Mouse (Mus musculus): ENCODE results near the gene Lsm2.
A peak's percentile ranks its signal among the peaks of the same experiment; 100 is the strongest.

Lsm2 gene

DNA sequence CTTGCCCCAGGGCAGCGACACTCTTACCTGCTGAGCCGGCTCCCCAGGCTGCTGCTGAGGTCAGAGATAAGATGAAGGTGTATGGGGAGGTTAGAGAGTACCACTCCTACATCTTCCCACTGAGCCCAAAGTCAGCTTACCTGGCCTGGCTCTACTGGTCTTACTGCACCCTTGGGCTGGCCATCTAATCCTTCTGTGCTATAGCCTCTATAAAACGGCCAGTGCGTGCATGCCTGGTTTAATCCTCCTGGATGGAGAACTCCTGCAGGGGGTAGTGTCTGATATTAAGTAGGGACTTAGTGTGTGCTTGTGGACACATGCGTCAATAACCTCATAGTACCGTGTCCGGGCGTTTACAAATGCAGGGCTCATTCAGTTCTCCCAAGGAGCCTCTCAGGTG lies 38.9 kb downstream of the Lsm2 start:
- TF ChIP-seq GATA4 (IDR thresholded peaks at IDR 0.05; ENCODE audit: insufficient replicate concordance, low read length), result no peak

- TF ChIP-seq GATA4 (IDR thresholded peaks at IDR 0.05; ENCODE audit: insufficient replicate concordance, low read length), result peak; percentile 36; the same call in 1 of the 2 replicates
Observed at GRCm38 (mm10) chr17:35021163-35021808, 39.6 kb downstream of the Lsm2 start.

GRCm38 (mm10) chr17:35021842-35022477 lies 40.3 kb downstream of the Lsm2 start:
- TF ChIP-seq GATA4 (IDR thresholded peaks at IDR 0.05; ENCODE audit: insufficient replicate concordance, low read length), result peak; percentile 100

- TF ChIP-seq GATA4 (IDR thresholded peaks at IDR 0.05; ENCODE audit: insufficient replicate concordance, low read length), result no peak
Observed at GRCm38 (mm10) chr17:35022541-35023060, 40.9 kb downstream of the Lsm2 start.

DNA sequence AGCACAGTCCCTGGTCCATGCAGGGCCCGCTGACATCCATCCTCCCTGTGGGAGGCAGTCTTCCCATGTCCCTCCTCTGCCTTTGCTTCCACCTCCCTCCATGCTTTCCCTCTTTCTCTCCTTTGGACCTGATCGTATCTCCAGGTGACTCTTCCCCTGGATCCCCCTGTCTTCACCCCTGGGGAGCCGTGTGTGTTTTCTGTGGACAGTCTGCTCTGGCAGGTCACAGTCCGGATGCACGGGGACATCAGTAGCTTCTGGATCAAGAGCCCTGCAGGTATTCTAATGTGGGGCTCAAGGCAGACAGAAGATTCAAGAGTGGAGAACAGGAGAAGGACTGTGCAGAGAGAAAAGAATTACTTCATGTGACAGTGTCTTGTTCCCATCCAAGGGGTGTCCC lies 41.6 kb downstream of the Lsm2 start:
- TF ChIP-seq GATA4 (IDR thresholded peaks at IDR 0.05; ENCODE audit: insufficient replicate concordance, low read length), result no peak

- no peak for TF ChIP-seq GATA4 (IDR thresholded peaks at IDR 0.05; ENCODE audit: insufficient replicate concordance, low read length)
Observed at GRCm38 (mm10) chr17:35023756-35024155, 42.1 kb downstream of the Lsm2 start.

GRCm38 (mm10) chr17:35024261-35024660 lies 42.6 kb downstream of the Lsm2 start:
- TF ChIP-seq GATA4 (IDR thresholded peaks at IDR 0.05; ENCODE audit: insufficient replicate concordance, low read length), result no peak

DNA sequence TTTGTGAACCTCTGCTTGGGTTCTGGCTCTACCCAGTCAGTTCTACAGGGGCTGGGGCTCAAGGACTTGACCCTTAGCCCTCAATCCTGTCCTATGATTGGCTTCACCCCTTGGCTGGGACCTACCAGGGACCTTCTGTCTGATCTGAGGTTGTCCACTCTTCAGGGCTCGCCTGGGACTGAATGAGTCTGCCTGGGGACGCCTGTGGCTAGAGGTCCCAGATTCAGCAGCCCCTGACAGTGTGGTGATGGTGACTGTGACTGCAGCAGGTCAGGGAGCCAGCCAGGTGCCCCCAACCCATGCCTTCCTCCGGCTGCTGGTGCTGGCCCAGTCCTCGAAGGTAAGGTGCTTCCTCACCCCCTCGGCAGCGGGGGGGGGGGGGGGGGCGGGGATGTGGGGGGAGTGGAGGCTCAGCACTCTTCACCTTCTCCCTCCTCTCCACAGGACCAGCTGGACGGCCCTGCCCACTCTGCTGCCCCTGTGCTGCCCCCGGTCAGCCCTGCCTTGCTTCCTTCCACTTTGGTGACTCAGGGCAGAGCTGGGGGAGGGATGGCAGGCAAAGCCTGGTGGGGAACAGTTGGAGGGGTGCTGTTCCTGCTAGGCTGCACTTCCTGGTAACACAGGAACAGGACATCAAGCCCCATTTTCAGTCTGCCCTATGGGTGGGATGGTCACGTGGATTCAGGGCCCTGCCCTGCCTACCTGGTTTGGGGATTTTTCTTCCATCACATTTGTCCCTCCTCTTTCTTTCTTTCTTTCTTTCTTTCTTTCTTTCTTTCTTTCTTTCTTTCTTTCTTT lies 43.2 kb downstream of the Lsm2 start:
- TF ChIP-seq GATA4 (IDR thresholded peaks at IDR 0.05; ENCODE audit: insufficient replicate concordance, low read length), result no peak

DNA sequence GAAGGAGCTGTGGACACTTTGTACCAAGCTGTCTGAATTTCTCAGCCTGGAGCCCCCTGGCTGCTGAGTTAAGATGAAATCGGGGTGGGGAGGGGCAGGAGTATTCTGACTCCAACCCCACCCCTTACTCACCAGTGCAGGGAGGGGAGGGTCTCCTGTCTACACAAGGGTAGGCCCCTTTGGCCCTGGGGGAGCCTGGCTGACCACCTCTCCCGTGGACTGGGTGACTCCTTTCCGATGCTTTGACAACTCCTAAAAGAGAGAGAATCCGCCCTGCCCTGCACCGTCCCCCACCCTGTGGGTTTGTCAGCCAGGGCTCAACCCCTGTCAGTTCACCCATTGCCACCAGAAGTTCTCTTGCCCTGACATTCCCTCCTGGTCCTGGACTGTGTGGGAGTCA lies 44.5 kb downstream of the Lsm2 start:
- no peak for TF ChIP-seq GATA4 (IDR thresholded peaks at IDR 0.05; ENCODE audit: insufficient replicate concordance, low read length)

- no peak for TF ChIP-seq GATA4 (IDR thresholded peaks at IDR 0.05; ENCODE audit: insufficient replicate concordance, low read length)
Observed at GRCm38 (mm10) chr17:35027277-35028068, 45.8 kb downstream of the Lsm2 start, which contains the start of gene Sapcd1. Sapcd1 (minus strand) TSS chr17:35028016.

GRCm38 (mm10) chr17:35028315-35028714 lies 46.7 kb downstream of the Lsm2 start:
- no peak for TF ChIP-seq GATA4 (IDR thresholded peaks at IDR 0.05; ENCODE audit: insufficient replicate concordance, low read length)

GRCm38 (mm10) chr17:35029691-35030532 lies 48.2 kb downstream of the Lsm2 start:
- TF ChIP-seq GATA4 (IDR thresholded peaks at IDR 0.05; ENCODE audit: insufficient replicate concordance, low read length), result no peak

- no peak for TF ChIP-seq GATA4 (IDR thresholded peaks at IDR 0.05; ENCODE audit: insufficient replicate concordance, low read length)
Observed at GRCm38 (mm10) chr17:35031272-35031671, 49.6 kb downstream of the Lsm2 start.

GRCm38 (mm10) chr17:35031880-35032279 lies 50.2 kb downstream of the Lsm2 start:
- TF ChIP-seq GATA4 (IDR thresholded peaks at IDR 0.05; ENCODE audit: insufficient replicate concordance, low read length), result no peak
